ENCODE assay signal across 7 mouse cellular contexts in the genomic region with DNA sequence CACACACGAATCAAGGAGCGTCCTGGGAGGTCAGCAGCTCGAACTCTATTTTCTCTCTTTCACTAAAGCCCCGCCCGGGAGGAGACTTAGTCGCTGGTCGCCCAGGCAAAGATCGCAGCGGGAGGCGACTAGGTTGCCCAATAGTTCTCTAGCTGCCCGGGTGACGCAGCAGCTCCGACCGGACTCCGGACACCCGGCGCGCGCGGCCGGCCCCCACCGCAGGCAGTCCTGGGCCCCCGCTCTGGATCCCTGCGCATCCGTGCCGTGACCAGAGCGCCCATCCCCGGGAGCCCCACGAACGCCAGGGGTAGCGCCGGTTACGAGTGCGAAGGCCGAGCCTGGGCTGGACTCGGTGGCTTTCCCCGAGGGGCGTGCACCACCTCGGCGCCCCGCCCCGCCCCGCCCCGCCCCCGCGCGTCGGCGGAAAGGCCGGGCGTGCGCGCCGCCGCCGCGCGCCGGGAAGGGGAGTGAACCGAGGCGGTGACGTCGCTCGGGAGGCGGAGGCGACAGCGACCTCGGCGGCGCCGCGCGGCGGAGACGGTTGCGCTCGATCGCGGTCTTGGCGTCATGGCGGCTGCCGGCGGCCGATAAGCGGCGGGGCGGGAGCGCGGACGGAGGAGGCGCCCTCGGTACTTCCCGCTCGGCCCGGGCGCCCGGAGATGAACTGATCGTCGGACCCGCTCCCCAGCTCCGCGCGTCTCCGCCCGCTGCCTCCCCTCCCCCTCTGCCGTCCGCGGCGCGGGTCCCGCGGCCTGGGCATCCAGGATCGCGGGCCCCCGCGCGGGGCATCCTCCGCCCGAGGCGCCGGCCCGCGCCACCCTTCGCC. TPM values are rescaled to one million over a fixed set of nuclear protein-coding genes. Genes with fewer than 3 reads are reported as not detected.
DNase-seq lines count a peak whose midpoint lies in the region; ATAC-seq lines count a peak whose summit lies in the region.

Gene Chd1 (plus strand): TSS at position 493 of the 826 bp plus-strand sequence.

- WGBS in embryonic facial prominence, embryonic 10.5 days, result under 1% methylated on average over 123 of the region's 124 CpGs
- WGBS in limb, embryonic 10.5 days, result under 1% methylated on average over 103 of the region's 124 CpGs
- under 1% methylated on average over 70 of the region's 124 CpGs for WGBS in midbrain, embryonic 13.5 days

- H3K27ac ChIP-seq in embryonic facial prominence, embryonic 10.5 days (replicated peaks), result peak within 1 kb of the TSS; percentile 98
- H3K27ac ChIP-seq in limb, embryonic 10.5 days, result peak within 1 kb of the TSS; percentile 97
- peak within 1 kb of the TSS; percentile 97 for H3K27ac ChIP-seq in midbrain, embryonic 13.5 days

- peak within 1 kb of the TSS; percentile 83 for H3K4me2 ChIP-seq in midbrain, embryonic 13.5 days (replicated peaks)

- no peaks in the 10 kb centered on the region for H3K9me3 ChIP-seq in embryonic facial prominence, embryonic 10.5 days
- no peaks in the 10 kb centered on the region for H3K9me3 ChIP-seq in limb, embryonic 10.5 days (replicated peaks)
- no peaks in the 10 kb centered on the region for H3K9me3 ChIP-seq in midbrain, embryonic 13.5 days

- peak; percentile 97 for ATAC-seq in midbrain, embryonic 13.5 days

- H3K36me3 ChIP-seq in embryonic facial prominence, embryonic 10.5 days (replicated peaks), result peaks cover 28% of the 10 kb centered on the region
- H3K36me3 ChIP-seq in limb, embryonic 10.5 days, result peaks cover 29% of the 10 kb centered on the region
- peaks cover 14% of the 10 kb centered on the region for H3K36me3 ChIP-seq in midbrain, embryonic 13.5 days

- H3K4me3 ChIP-seq in embryonic facial prominence, embryonic 10.5 days, result peak within 1 kb of the TSS; percentile 91
- H3K4me3 ChIP-seq in limb, embryonic 10.5 days, result peak within 1 kb of the TSS; percentile 88
- peak within 1 kb of the TSS; percentile 88 for H3K4me3 ChIP-seq in midbrain, embryonic 13.5 days (replicated peaks)

- H3K9ac ChIP-seq in midbrain, embryonic 13.5 days (replicated peaks), result peak within 1 kb of the TSS; percentile 91

- no peaks in the 10 kb centered on the region for H3K27me3 ChIP-seq in embryonic facial prominence, embryonic 10.5 days (replicated peaks; ENCODE audit: low read depth, poor library complexity, severe bottlenecking)
- H3K27me3 ChIP-seq in limb, embryonic 10.5 days (ENCODE audit: low read depth, poor library complexity, severe bottlenecking), result no peaks in the 10 kb centered on the region
- H3K27me3 ChIP-seq in midbrain, embryonic 13.5 days, result no peaks in the 10 kb centered on the region

- peak; percentile 94 for DNase-seq in adrenal gland, postnatal 10 days
- DNase-seq in embryonic facial prominence, embryonic 10.5 days (ENCODE audit: low spot score), result peak; percentile 94
- DNase-seq in gonadal fat pad, adult 2 months (ENCODE audit: low read depth), result peak; percentile 34
- peak; percentile 94 for DNase-seq in kidney, adult 11 months
- DNase-seq in limb, embryonic 10.5 days (ENCODE audit: low spot score), result peak; percentile 92
- peak; percentile 86 for DNase-seq in spleen, adult 12 weeks (ENCODE audit: low spot score)

- H3K4me1 ChIP-seq in embryonic facial prominence, embryonic 10.5 days, result peaks cover 13% of the 10 kb centered on the region
- H3K4me1 ChIP-seq in limb, embryonic 10.5 days, result peaks cover 11% of the 10 kb centered on the region
- peaks cover 29% of the 10 kb centered on the region for H3K4me1 ChIP-seq in midbrain, embryonic 13.5 days (replicated peaks)

RNA-seq across cellular contexts. Expression of gene Chd1, which starts in this region (rescaled TPM):
- total RNA-seq in adrenal gland, postnatal 10 days (2021), result 10 to 100 TPM; 36.6 to 47.1 TPM
- polyA plus RNA-seq in embryonic facial prominence, embryonic 10.5 days (2016; fragmentation: Nextera tagmentation; extraction: Ambion mirVana), result 35.2 and 39.0 TPM in 2 replicates
- 3.0 and 6.8 TPM in 2 replicates for polyA plus RNA-seq in gonadal fat pad, adult 2 months (2012; rRNA removed)
- 40.6 and 40.7 TPM in 2 replicates for polyA plus RNA-seq in limb, embryonic 10.5 days (2016; fragmentation: Nextera tagmentation; extraction: Ambion mirVana)
- 21.2 and 26.0 TPM in 2 replicates for polyA plus RNA-seq in midbrain, embryonic 13.5 days (2015; fragmentation: Nextera tagmentation; extraction: Ambion mirVana)

Comparison
In these comparisons a context has a peak if more than half of its experiments do, and no peak if none do; other contexts are left out.
1. Peak in every context shown above with its lines: DNase-seq, ATAC-seq, H3K4me3 ChIP-seq and H3K27ac ChIP-seq.
2. DNase-seq: peak in every context shown above with its lines; median percentile 94 in adrenal gland, postnatal 10 days; 94 in embryonic facial prominence, embryonic 10.5 days; 94 in kidney, adult 11 months; 92 in limb, embryonic 10.5 days; 86 in spleen, adult 12 weeks; 34 in gonadal fat pad, adult 2 months.